Mouse (Mus musculus) frontal cortex, adult (tissue): Measurements from ENCODE around the gene Slc22a2.
"Not testable (repeated sequence)": the region's sequence is repeated elsewhere in the genome, so short reads cannot be mapped to it uniquely, and the experiment has no call there.

Source experiments
- ATAC-seq: cut with Nextera tagmentation; 2 replicates; pipeline ENCODE4 v1.9.2; 2017; ENCODE audit warnings: mild to moderate bottlenecking, moderate library complexity, mixed read lengths; ENCODE audit not compliant: low TSS enrichment

The Slc22a2 gene

DNA sequence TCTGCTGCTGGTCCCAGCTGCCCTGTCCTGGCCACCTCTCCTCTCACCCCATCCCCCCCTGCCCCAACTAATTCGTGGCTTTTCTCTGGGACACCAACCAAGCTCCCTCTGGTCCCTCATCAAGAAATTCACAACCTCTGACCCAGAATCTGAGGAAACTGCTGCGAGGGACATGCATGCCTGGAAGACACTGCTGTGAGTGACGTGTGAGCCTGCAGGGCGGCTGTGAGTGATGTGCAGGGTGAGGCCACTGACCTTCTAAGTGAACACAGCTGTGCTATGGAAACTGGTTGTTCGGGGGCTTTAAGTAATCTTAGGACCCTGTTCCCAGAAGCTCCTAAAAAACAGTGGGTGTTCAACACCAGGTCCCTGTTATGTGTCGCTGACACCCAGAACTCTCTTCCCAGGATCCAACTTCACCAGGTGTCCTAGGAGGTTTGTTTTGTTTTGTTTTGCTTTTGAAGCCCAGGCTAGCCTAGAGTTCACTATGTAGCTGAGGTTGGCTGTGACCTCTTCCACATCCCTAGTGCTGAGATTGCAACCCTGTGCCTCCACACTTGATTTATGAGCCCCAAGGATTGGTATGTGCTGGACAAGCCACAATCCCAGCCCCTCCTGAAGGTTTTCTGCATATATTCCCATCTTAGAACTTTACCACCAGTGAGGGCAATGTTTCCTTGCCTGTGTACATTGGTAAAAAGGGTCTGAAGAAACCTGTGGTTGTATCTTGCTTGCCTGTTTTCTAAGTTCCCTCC is 47.2 kb downstream of the Slc22a2 start:
- no peak for ATAC-seq

DNA sequence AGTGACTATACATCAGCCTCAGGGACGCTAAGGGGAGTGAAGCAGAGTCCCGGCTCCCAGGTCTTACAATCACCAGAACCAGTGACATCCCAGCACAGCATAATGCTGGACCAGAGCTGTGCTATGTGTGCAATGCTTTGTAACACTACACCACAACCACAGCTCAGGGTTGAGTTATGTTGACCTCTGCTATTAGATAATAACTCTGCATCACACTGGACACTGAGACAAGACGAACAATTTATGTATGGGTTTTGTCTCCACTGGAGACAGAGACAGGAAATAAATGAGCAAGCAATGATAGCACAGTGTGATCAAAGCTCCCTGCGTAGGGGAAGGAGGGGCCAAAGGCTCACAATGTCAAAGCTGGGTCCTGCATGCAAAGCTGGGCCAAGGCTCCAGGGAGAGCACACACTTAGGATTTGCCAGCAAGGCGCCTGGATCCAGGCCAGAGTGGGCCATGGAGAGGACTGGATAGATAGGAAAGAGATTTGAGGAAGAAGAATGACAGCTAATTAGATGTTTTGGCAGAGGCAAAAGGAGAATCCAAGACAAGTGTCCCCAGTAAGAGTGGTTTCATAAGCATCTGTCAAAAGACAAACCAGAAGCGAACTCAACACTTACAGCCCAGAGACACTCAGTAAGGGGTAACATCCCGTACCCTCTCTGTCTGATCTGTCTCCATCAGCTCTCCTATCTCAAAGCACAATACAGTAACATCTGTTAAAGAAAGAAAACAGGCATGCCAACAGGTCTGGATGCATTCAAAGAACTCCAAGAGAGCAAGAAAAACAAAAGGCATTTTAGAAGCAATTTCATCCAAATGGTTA is 48.1 kb downstream of the Slc22a2 start:
- no peak for ATAC-seq

DNA sequence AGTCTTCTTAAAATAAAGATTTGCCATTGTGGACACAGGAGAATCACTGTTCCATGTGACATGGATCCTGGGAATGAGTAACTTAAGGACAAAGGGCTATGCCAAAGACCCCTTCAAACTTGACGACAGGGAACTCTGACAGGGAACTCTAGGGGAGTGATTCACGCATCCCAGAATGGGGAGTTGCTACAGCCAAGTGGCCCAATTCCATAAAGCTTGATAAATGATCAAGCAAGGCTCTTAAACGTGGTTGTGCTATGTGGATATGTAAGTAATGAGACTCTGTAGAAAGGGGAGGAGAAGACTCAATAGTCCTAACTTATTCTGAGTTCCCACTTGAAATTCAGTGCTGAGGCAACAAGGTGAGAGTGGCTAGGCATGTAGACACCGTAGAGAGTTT is 50.9 kb downstream of the Slc22a2 start:
- no peak for ATAC-seq

DNA sequence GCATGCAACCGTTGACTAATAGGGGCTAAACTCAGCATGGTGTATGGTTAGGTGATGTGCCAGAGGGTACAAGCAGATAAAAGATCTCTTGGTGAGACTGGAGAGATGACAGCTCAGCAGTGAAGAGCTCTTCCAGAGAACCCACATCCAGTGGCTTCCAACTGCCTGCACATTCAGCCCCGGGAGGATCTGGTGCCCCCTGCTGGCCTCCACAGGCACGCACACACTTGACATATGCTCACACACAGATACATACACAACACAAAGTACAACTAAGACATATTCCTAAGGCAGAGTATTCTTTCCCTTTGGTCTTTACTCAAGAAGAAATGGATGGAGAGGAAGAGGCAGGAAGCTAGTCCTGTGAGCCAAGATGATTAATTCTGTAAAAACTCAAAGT is 55.7 kb downstream of the Slc22a2 start:
- no peak for ATAC-seq

DNA sequence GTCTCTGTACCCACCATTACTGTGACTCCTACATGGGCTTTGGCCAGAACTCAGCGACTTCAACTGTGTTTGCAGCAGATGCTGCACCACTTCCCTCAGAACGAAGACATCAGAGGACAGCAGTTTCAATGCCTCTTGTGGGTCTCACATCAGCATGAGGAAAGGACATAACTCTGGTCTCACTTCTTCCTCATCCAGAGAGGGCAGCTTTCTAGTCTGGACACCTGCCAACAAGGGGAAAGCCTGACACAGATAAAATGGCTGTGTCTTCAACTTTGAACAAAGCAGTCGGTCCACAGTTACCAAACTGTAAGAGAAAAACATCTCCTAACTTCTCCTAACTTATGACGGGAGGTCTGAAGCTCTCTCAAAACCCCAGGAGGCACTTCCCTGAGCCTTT is 57.2 kb downstream of the Slc22a2 start:
- no peak for ATAC-seq

DNA sequence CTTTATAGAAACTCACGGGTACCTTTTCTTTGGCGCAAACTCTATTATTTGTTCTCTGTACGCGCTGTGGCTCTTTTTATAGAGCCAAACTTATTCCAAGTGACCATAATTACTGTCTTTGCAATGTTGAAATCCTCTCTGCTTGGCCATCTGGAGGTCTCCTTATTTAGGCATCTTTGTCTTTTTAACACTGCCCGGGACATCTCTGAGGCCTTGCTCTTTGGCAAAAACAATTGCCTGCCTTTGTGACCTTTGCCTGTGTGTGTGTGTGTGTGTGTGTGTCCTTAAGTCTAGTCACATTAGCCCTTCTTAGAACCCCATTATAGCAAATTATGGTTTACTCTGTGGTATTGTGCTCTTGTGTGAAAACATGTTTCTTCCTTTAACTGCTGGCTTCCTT is 61.5 kb downstream of the Slc22a2 start:
- no peak for ATAC-seq

DNA sequence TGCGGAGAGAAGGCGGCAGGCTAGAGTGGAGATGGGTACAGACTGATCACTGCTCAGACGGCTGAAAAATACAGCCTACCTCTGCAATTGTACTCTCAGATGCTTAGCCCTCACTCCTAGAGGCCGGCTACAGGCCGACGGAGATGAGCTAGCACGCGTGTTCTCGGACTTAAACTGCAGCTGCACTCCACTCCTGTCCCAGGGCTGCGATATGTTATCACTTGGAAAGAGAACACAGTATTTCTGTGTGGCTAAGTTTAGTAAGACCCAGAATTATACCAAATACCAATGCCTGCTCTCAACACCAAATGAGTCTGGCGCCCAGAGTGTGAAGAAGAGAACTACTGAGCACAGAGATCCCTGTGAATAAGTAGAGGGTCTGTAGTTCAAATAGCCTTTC is 68.7 kb downstream of the Slc22a2 start:
- peak; percentile 63 for ATAC-seq

DNA sequence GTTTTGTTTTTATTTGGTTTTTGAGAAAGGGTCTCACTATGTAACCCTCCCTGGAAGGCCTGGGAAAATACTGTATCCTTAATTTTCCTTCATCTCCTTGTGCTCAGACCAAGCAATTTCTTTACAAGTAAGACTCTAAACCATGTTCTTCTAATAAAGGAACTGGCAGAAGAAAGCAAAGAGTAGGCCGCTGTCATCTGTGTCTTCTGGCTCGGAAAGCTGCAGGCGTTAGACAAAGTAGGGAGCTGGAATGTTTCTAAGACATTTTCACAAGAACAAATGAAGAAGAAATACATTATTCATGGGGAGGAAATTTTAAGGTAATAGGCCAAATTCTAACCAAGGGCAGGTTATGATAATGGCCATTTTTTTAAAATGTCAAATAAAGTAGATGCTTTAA is 70.1 kb downstream of the Slc22a2 start:
- peak; percentile 92 for ATAC-seq

DNA sequence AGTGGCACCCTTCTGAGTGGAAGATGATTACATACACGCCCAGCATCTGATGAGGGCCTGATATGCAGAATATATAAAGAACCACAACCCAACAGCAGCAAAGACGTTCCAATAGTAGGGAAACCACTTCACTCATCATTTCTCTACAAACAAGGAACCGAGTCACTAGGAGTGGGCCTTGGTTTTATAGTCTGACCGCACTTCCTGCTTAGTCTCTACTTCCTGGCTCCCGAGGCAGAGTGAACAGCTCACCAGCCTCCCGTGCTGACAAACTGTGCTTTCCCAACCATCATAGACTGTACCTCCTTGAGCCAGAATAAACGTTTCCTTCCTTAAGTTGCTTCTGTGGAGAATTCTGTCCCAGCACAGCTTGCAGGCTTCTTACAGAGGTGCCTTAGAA is 71.9 kb downstream of the Slc22a2 start:
- ATAC-seq, result no peak

DNA sequence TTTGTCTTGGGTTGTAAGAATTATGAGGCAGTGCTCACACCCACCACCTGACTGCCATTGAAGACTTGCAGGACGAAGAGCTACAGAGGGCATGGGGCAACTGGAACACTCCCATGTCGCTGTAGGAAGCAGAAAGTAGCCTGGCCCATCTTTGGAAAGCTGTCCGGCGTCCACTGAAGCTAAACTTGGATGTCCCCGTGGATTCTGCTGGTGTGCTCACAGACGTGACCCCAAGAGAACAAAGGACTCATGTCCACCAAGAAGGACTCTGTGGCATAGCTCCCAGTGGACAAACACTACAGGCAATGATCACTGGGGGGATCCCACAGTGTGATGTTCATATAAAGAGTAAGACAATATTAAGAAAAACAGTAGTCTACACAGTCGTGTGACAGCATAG is 74.9 kb downstream of the Slc22a2 start:
- ATAC-seq, result no peak

DNA sequence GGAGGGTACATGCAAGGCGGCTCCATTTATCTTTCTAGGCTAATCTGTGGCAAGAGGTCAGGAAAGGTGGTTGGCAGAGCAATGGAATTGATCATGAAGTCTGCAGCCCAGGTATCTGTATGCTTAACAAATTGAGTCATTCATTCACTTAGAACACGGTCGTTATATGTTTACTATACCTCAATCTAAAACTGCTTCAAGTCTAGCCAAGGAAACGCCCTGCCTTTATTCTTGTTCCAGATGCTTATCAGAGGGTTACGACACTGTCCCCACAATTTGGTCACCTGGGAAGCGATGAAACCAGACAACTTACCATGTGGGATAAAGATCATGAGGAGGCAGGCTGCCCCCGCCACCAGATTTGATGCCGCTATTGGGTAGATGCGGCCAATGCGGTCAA is 75.3 kb downstream of the Slc22a2 start:
- no peak for ATAC-seq

DNA sequence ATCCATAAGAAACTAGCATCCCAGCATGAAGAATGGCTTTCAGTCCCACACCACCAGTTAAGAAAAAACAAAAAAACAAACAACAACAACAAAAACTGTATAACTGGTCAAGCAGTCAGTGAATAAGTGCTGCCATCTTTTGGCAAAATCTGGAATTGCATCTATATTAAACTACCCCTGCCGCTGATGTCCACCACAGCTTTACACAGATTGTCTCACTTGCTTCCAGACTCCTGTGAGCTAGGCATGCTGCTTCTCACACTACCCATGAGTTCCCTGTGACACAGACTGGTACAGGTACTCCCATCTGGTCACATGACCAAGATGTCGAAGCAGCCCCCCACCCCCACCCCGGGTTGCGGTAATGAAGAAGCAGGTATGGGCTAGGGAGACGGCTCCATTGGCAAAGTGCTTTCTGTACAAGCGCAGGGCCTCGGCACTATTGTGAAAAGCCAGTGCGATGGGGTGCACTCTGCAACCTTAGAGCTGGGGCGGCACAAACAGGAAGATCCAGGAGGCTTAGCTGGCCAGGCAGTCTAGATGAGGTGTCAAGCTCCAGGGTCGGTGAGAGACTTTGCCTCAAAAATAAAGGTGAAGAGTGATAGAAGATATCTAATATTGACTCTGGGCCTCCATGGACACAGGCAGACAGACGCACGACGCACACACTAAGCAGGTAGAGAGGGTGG is 76.8 kb downstream of the Slc22a2 start:
- no peak; the same call in 1 of the 2 replicates for ATAC-seq

DNA sequence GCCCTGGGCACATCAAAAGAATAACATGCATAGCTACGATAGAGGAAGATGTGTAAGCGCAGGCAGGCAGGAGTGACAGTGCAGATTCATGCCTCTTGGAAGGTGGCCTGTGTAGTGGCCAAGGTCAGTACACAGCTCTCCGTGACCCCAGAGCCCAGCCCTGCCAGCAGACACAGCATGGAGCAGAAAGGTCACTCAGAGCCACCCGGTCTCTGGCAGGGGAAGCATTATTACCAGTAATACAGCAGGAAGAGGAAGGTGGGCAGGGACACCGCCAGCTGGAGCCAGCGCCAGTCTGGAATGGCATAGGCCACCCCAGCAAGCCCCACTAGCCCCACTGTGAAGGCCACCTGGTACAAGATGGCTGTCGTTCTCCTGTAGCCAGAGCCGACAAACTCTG is 80.2 kb downstream of the Slc22a2 start:
- no peak for ATAC-seq

DNA sequence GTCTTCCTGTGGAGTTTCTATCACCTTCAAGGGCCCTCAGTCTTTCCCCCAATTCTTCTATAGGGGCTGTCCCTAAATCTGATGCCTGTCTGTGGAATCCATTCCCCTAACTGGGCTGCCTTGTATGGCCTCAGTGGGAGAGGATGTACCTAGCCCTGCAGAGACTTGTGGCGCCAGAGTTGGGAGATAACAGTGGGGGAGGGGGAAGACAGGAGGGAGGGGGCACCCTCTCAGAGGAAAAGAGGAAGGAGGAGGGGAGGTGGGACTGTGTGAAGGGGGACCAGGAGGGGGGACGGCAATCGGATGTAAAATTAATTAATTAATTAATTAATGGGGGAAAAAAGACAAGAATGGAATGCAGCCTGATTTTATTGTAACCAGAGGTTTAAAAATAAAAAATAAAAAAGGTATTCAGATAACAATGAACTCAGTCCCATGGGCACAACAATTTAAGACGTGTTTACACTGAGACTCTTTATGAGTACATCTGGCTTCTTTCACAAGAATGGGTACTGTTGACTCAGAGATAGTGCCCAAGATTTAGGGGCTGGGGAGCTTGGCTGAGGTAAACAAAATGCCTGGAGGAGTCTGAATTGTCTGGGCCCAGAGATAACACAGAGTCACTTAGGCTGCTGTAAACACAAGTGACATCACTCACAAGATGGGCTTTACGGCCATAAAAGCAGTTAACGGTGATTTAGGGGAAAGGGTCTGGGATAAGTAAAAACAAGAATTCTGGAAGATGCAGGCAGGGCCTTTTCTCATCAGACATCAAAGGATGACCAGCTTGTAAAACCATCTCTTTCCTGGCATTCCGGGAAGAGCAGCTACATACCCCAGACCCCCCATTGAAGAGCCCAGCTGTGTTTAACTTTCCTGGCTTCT is 84.8 kb downstream of the Slc22a2 start:
- no peak for ATAC-seq

DNA sequence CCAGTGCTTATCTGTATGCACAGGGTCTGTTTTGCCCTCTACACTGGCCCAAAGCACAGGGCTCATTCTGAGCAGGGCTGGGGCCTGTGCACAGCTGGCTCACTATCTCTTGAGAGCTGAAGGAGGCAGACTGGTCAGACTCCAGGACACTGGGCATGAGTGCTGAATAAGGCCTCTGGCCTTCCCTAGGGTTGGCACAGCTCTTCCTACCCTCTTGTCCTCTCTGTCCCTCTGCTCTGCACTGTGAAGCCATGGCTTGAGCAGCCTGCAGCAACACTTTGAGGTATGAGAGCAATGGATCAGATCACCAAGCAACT is 85.4 kb downstream of the Slc22a2 start:
- no peak for ATAC-seq

DNA sequence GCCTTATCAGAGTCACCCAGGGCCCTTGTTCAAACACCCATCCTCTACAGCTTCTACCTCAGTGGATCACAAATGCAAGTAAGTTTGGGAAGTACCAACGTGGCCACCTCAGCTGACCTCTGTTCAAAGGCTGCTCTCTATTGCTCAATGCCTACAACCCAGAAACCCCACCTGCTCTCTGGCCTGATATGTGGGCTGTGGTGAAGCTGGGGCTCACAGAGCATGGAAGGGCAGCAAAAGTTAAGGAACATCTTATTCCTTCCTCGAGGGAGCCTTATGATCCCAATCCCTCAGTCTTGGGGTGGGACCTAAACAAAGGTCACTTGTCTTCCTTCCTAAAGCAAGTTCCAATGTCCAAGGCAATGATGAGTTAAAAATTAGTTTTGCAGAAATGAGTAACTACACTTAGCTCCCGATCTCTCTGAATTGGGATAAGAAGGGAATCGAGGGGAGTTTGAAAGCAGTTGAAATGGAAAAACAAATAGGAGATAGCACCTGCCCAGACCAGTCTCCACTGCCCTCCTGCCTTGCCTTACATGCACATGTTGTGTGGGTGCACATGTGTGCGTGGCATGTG is 87.2 kb downstream of the Slc22a2 start:
- ATAC-seq, result no peak

DNA sequence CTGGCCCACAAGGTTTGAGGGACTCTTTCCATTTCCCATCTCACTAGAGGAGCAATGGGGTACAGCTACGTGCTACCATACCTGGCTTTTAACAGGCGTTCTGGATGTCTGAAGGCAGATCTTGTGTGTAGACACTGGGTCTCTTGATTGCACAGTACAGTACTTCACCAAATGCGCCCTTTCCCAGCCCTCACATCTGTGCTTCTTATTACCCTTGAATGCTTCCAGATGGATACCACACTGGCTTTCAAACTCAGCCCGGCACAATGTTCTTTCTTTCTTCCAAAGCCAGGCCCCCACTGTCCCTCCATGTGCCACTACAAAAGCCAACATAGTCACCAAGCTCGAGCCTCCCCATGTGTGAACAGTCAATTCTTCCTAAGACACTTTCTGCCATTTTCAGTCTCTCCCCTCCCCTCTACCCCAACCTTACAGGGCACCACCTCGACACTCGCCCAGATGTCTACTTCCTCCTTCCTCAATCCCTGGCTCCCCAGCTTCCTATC is 88.4 kb downstream of the Slc22a2 start:
- no peak for ATAC-seq

DNA sequence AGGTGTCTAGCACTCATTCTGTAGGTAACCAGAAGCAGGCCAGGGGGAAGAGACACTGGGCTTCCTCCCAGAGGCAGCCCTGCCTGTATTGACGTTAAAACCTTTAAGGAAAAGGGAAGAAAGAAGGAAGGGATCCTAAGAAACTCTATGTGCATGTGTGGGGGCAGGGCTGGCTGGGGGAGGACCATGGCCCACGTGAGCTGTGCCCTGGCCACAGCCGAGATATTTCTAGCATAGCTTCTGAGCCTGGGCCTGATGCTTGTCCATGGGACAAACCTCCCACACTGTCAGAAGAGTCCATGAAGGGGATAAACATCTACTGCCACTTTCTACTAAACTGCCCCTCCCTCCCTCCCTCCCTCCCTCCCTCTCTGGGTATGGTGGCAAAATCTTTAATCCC is 89.9 kb downstream of the Slc22a2 start:
- no peak for ATAC-seq

DNA sequence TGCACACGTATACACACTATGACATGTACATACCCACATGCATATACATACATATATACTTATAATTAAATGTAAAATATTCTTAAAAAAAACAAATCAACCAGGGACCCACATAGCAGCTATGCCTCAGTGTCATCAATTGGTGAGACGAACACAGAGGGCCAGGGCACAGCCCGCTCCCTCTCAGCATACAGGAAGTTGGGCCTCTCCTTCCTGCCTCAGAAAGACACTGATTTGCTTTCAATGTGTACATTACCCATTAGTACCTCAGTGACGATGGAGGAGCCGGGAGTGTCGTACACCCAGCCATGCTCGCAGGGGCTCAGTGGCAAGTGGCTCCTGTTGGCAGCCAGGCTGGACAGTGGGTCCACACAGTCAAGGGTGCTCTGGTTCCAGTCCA is 91.0 kb downstream of the Slc22a2 start:
- ATAC-seq, result not testable (repeated sequence)

DNA sequence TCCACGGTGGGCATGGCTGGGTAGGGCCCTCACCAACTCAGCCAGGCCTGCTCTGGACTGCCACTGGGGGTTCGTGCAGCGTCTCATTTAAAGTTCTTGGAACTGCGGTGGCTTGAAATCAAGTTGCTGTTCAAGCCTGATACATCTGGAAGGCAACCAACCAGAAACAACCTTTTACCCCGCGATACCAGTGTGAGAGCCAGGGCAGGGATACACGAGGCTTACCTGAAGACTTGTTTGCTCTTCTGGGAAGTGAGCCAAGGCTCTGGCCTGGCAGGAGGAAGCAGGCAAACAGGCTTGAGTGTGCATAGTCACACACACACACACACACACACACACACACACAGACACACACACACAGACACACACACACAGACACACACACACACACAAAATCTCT is 91.7 kb downstream of the Slc22a2 start, which contains the start of gene Slc22a1:
Slc22a1 (minus strand) TSS at position 184 of the 400 bp plus-strand sequence.
- no peak for ATAC-seq

DNA sequence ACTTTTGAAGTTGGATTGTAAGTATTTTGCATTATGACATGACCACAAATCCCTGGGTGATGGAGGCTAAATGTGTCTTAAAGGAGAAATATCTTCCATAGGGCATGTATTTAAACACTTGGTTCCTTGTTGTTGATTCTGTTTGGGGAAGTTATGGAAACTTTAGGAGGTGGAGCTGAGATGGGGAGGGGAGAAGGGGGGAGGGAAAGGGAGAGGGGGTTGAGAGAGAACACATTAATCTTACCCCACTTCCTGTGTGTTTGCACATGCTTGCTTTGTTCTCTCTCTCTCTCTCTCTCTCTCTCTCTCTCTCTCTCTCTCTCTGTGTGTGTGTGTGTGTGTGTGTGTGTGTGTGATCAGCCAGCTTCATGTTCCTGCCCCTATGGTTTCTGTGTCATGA is 93.2 kb downstream of the Slc22a2 start:
- no peak for ATAC-seq
